Mouse (Mus musculus): Measurements from ENCODE around the gene Hspb11. TPM values are rescaled to one million over a fixed set of nuclear protein-coding genes. Genes with fewer than 3 reads are reported as not detected.

The Hspb11 gene
- polyA plus RNA-seq, 1 experiment from 2014 or later, result 44.6 TPM

GRCm38 (mm10) chr4:107302221-107302620, 48.8 kb downstream of the Hspb11 start:
- Histone ChIP-seq H3K27ac (ENCODE audit: low read length) (no peak overlapping the region), H3K4me3 (ENCODE audit: low read depth, low read length) (no peak overlapping the region), H3K9me3 (ENCODE audit: low read length) (no peaks in the 10 kb centered on the region), H3K4me2 (replicated peaks; ENCODE audit: low read depth, low read length) (no peak overlapping the region), H3K27me3 (replicated peaks; ENCODE audit: insufficient read depth, low read length) (no peaks in the 10 kb centered on the region), H3K9ac (replicated peaks; ENCODE audit: low read depth) (no peak overlapping the region), H3K36me3 (ENCODE audit: insufficient read depth, low read length) (no peaks in the 10 kb centered on the region), H3K4me1 (ENCODE audit: insufficient read depth, low read depth, low read length) (no peaks in the 10 kb centered on the region)
- ATAC-seq, result no peak
- WGBS, result 74% methylated on average over 9 of the region's 9 CpGs
- TF ChIP-seq CTCF (IDR thresholded peaks at IDR 0.05) (no peak), EP300 (IDR thresholded peaks at IDR 0.05) (no peak)
- DNase-seq (ENCODE audit: low spot score), result no peak

GRCm38 (mm10) chr4:107302832-107303231, 49.4 kb downstream of the Hspb11 start:
- DNase-seq (ENCODE audit: low spot score) (peak; percentile 15), ATAC-seq (peak; percentile 30; the same call in 1 of the 2 replicates)
- no peaks in the 10 kb centered on the region for H3K36me3 ChIP-seq (ENCODE audit: insufficient read depth, low read length)
- no peaks in the 10 kb centered on the region for H3K27me3 ChIP-seq (replicated peaks; ENCODE audit: insufficient read depth, low read length)
- H3K27ac ChIP-seq (ENCODE audit: low read length), result no peak overlapping the region
- H3K4me1 ChIP-seq (ENCODE audit: insufficient read depth, low read depth, low read length), result no peaks in the 10 kb centered on the region
- no peak overlapping the region for H3K9ac ChIP-seq (replicated peaks; ENCODE audit: low read depth)
- H3K4me2 ChIP-seq (replicated peaks; ENCODE audit: low read depth, low read length), result no peak overlapping the region
- H3K9me3 ChIP-seq (ENCODE audit: low read length), result no peaks in the 10 kb centered on the region
- H3K4me3 ChIP-seq (ENCODE audit: low read depth, low read length), result no peak overlapping the region
- WGBS, result 74% methylated on average over 4 of the region's 4 CpGs
- TF ChIP-seq EP300 (IDR thresholded peaks at IDR 0.05), result no peak
- TF ChIP-seq CTCF (IDR thresholded peaks at IDR 0.05), result no peak

GRCm38 (mm10) chr4:107303531-107303930, 50.1 kb downstream of the Hspb11 start:
- H3K27ac ChIP-seq (ENCODE audit: low read length), result no peak overlapping the region
- TF ChIP-seq EP300 (IDR thresholded peaks at IDR 0.05) (no peak), CTCF (IDR thresholded peaks at IDR 0.05) (no peak)
- no peak for ATAC-seq
- H3K4me2 ChIP-seq (replicated peaks; ENCODE audit: low read depth, low read length), result no peak overlapping the region
- no peak for DNase-seq (ENCODE audit: low spot score)
- WGBS, result 63% methylated on average over 3 of the region's 3 CpGs
- no peaks in the 10 kb centered on the region for H3K4me1 ChIP-seq (ENCODE audit: insufficient read depth, low read depth, low read length)
- no peaks in the 10 kb centered on the region for H3K36me3 ChIP-seq (ENCODE audit: insufficient read depth, low read length)
- no peak overlapping the region for H3K9ac ChIP-seq (replicated peaks; ENCODE audit: low read depth)
- no peaks in the 10 kb centered on the region for H3K27me3 ChIP-seq (replicated peaks; ENCODE audit: insufficient read depth, low read length)
- no peaks in the 10 kb centered on the region for H3K9me3 ChIP-seq (ENCODE audit: low read length)
- H3K4me3 ChIP-seq (ENCODE audit: low read depth, low read length), result no peak overlapping the region

- no peak for DNase-seq (ENCODE audit: low spot score)
- 28% methylated on average over 6 of the region's 6 CpGs for WGBS
- H3K9me3 ChIP-seq (ENCODE audit: low read length), result no peaks in the 10 kb centered on the region
- no peaks in the 10 kb centered on the region for H3K27me3 ChIP-seq (replicated peaks; ENCODE audit: insufficient read depth, low read length)
- no peak within 1 kb of the TSS for H3K4me2 ChIP-seq (replicated peaks; ENCODE audit: low read depth, low read length)
- TF ChIP-seq CTCF (IDR thresholded peaks at IDR 0.05), result no peak
- no peak for TF ChIP-seq EP300 (IDR thresholded peaks at IDR 0.05)
- H3K4me3 ChIP-seq (ENCODE audit: low read depth, low read length), result no peak within 1 kb of the TSS
- no peak within 1 kb of the TSS for H3K27ac ChIP-seq (ENCODE audit: low read length)
- no peak within 1 kb of the TSS for H3K9ac ChIP-seq (replicated peaks; ENCODE audit: low read depth)
- no peaks in the 10 kb centered on the region for H3K4me1 ChIP-seq (ENCODE audit: insufficient read depth, low read depth, low read length)
- no peak for ATAC-seq
- H3K36me3 ChIP-seq (ENCODE audit: insufficient read depth, low read length), result no peaks in the 10 kb centered on the region
These were observed 53.6 kb downstream of the Hspb11 start, which contains the start of gene Dio1 for GRCm38 (mm10) chr4:107306966-107307365. Dio1 (minus strand) TSS chr4:107307169.

- Histone ChIP-seq H3K9me3 (ENCODE audit: low read length) (no peaks in the 10 kb centered on the region), H3K4me3 (ENCODE audit: low read depth, low read length) (peak within 1 kb of the TSS; percentile 47), H3K27me3 (replicated peaks; ENCODE audit: insufficient read depth, low read length) (no peaks in the 10 kb centered on the region), H3K4me2 (replicated peaks; ENCODE audit: low read depth, low read length) (peak within 1 kb of the TSS; percentile 65), H3K36me3 (ENCODE audit: insufficient read depth, low read length) (no peaks in the 10 kb centered on the region), H3K9ac (replicated peaks; ENCODE audit: low read depth) (peak within 1 kb of the TSS; percentile 43), H3K4me1 (ENCODE audit: insufficient read depth, low read depth, low read length) (peaks cover 11% of the 10 kb centered on the region; the same call in 1 of the 2 replicates), H3K27ac (ENCODE audit: low read length) (peak within 1 kb of the TSS; percentile 34)
- DNase-seq (ENCODE audit: low spot score) (peak; percentile 97), ATAC-seq (peak; percentile 97)
- WGBS, result 1% methylated on average over 29 of the region's 29 CpGs
- TF ChIP-seq CTCF (IDR thresholded peaks at IDR 0.05), result peak; percentile 67
- peak; percentile 33; the same call in 1 of the 2 replicates for TF ChIP-seq EP300 (IDR thresholded peaks at IDR 0.05)
These were observed 60.5 kb downstream of the Hspb11 start, which contains the start of gene Yipf1 for GRCm38 (mm10) chr4:107313690-107314478. Yipf1 (plus strand) TSS chr4:107314363.

- TF ChIP-seq EP300 (IDR thresholded peaks at IDR 0.05) (no peak), CTCF (IDR thresholded peaks at IDR 0.05) (no peak)
- H3K27ac ChIP-seq (ENCODE audit: low read length), result no peak overlapping the region
- H3K27me3 ChIP-seq (replicated peaks; ENCODE audit: insufficient read depth, low read length), result no peaks in the 10 kb centered on the region
- no peaks in the 10 kb centered on the region for H3K36me3 ChIP-seq (ENCODE audit: insufficient read depth, low read length)
- no peaks in the 10 kb centered on the region for H3K9me3 ChIP-seq (ENCODE audit: low read length)
- DNase-seq (ENCODE audit: low spot score) (no peak), ATAC-seq (peak; percentile 22; the same call in 1 of the 2 replicates)
- 5% methylated on average over 7 of the region's 7 CpGs for WGBS
- peaks cover 11% of the 10 kb centered on the region; the same call in 1 of the 2 replicates for H3K4me1 ChIP-seq (ENCODE audit: insufficient read depth, low read depth, low read length)
- peak overlapping the region; percentile 47 for H3K4me3 ChIP-seq (ENCODE audit: low read depth, low read length)
- peak overlapping the region; percentile 65 for H3K4me2 ChIP-seq (replicated peaks; ENCODE audit: low read depth, low read length)
- H3K9ac ChIP-seq (replicated peaks; ENCODE audit: low read depth), result peak overlapping the region; percentile 43
These were observed 61.0 kb downstream of the Hspb11 start for GRCm38 (mm10) chr4:107314479-107314805.
